ENCODE assay signal across 8 mouse cellular contexts in genomic region chr9:109094553-109095136, GRCm38 (mm10). TPM values are rescaled to one million over a fixed set of nuclear protein-coding genes. Genes with fewer than 3 reads are reported as not detected.
DNase-seq lines count a peak whose midpoint lies in the region; ATAC-seq and TF ChIP-seq lines count a peak whose summit lies in the region.

No protein-coding gene starts in this region.

- under 1% methylated on average over 21 of the region's 21 CpGs for WGBS in forebrain, embryonic 16.5 days
- WGBS in limb, embryonic 13.5 days: under 1% methylated on average over 21 of the region's 21 CpGs
- WGBS in midbrain, embryonic 12.5 days: 1% methylated on average over 21 of the region's 21 CpGs

- H3K79me2 ChIP-seq in CH12.LX (replicated peaks; ENCODE audit: control insufficient read depth, extremely low read depth, insufficient read depth, poor library complexity, severe bottlenecking): no peaks in the 10 kb centered on the region

- ATAC-seq in forebrain, embryonic 16.5 days: no peak; the same call in 1 of the 2 replicates
- ATAC-seq in limb, embryonic 13.5 days (ENCODE audit: low FRiP score, low read depth): peak; percentile 24
- ATAC-seq in midbrain, embryonic 12.5 days (ENCODE audit: low FRiP score, low read depth): peak; percentile 0; the same call in 1 of the 2 replicates

- H3K27me3 ChIP-seq in CH12.LX (replicated peaks): peaks cover 54% of the 10 kb centered on the region
- H3K27me3 ChIP-seq in forebrain, embryonic 16.5 days (replicated peaks; ENCODE audit: control insufficient read depth, insufficient read depth, low read length): no peaks in the 10 kb centered on the region
- H3K27me3 ChIP-seq in limb, embryonic 13.5 days: no peaks in the 10 kb centered on the region
- H3K27me3 ChIP-seq in midbrain, embryonic 12.5 days: no peaks in the 10 kb centered on the region

- DNase-seq in CH12.LX (ENCODE audit: extremely low read depth) (no peak), ES-E14 (ENCODE audit: low read depth, low spot score) (no peak)
- DNase-seq in layer of hippocampus, adult 18-20 months (ENCODE audit: low spot score in 2 of 2): no peak
- DNase-seq in adrenal gland, adult 2 months: no peak
- no peak for DNase-seq in cerebellum, adult 9-10 months

- no peak for TF ChIP-seq CTCF in CH12.LX (conservative IDR thresholded peaks at IDR 0.05 in 1 of 2, IDR thresholded peaks at IDR 0.05 in 1 of 2; ENCODE audit: low read depth in 2 of 2, low read length in 2 of 2)

- H3K36me3 ChIP-seq in CH12.LX (replicated peaks in 1 of 2; ENCODE audit: control insufficient read depth in 1 of 2, insufficient read depth in 1 of 2, low read length in 1 of 2): peaks cover 24 to 36% of the 10 kb centered on the region in 2 experiments
- peaks cover 6% of the 10 kb centered on the region; the same call in 1 of the 2 replicates for H3K36me3 ChIP-seq in ES-E14 (ENCODE audit: control insufficient read depth, insufficient read depth, low read length, poor library complexity, severe bottlenecking)
- no peaks in the 10 kb centered on the region for H3K36me3 ChIP-seq in forebrain, embryonic 16.5 days (ENCODE audit: control insufficient read depth, insufficient read depth)
- peaks cover 37% of the 10 kb centered on the region for H3K36me3 ChIP-seq in limb, embryonic 13.5 days
- peaks cover 37% of the 10 kb centered on the region for H3K36me3 ChIP-seq in midbrain, embryonic 12.5 days

- no peak for TF ChIP-seq POLR2A in CH12.LX (IDR thresholded peaks at IDR 0.05; ENCODE audit: low read depth, low read length)

- no peak for TF ChIP-seq EP300 in CH12.LX (IDR thresholded peaks at IDR 0.05; ENCODE audit: low read length)

- H3K9me3 ChIP-seq in CH12.LX (replicated peaks; ENCODE audit: low read length) (no peaks in the 10 kb centered on the region), ES-E14 (ENCODE audit: control insufficient read depth, insufficient read depth, low read depth, low read length) (no peaks in the 10 kb centered on the region)
- H3K9me3 ChIP-seq in forebrain, embryonic 16.5 days (ENCODE audit: control insufficient read depth, low read length): no peaks in the 10 kb centered on the region
- no peaks in the 10 kb centered on the region for H3K9me3 ChIP-seq in limb, embryonic 13.5 days
- H3K9me3 ChIP-seq in midbrain, embryonic 12.5 days: no peaks in the 10 kb centered on the region

- TF ChIP-seq RAD21 in CH12.LX (IDR thresholded peaks at IDR 0.05; ENCODE audit: low read depth, low read length): no peak

- dilution Hi-C loops in CH12.LX (cut with MboI; ENCODE audit: extremely low pct_ligation_motif_present, extremely low pct_unique_long_range_greater_than_20kb, low sequenced_read_pairs): no loop called here

- peak overlapping the region; percentile 52; the same call in 1 of the 2 replicates for H3K9ac ChIP-seq in CH12.LX (ENCODE audit: insufficient read depth, low read depth)
- peak overlapping the region; percentile 85 for H3K9ac ChIP-seq in ES-E14 (ENCODE audit: insufficient read depth, low read depth, low read length, poor library complexity, severe bottlenecking)
- H3K9ac ChIP-seq in forebrain, embryonic 16.5 days (replicated peaks; ENCODE audit: low read depth, low read length): peak overlapping the region; percentile 93
- peak overlapping the region; percentile 96 for H3K9ac ChIP-seq in limb, embryonic 13.5 days
- H3K9ac ChIP-seq in midbrain, embryonic 12.5 days (replicated peaks): peak overlapping the region; percentile 96

- H3K27ac ChIP-seq in CH12.LX (ENCODE audit: insufficient read depth, low read depth) (no peak overlapping the region), ES-E14 (ENCODE audit: insufficient read depth, low read depth, low read length, poor library complexity, severe bottlenecking) (peak overlapping the region; percentile 78)
- H3K27ac ChIP-seq in forebrain, embryonic 16.5 days (ENCODE audit: low read length): peak overlapping the region; percentile 100
- H3K27ac ChIP-seq in limb, embryonic 13.5 days: peak overlapping the region; percentile 100
- peak overlapping the region; percentile 100 for H3K27ac ChIP-seq in midbrain, embryonic 12.5 days (replicated peaks)

- H3K4me1 ChIP-seq in CH12.LX (ENCODE audit: control insufficient read depth in 1 of 2, insufficient read depth in 2 of 2) (peaks cover 4 to 9% of the 10 kb centered on the region in 2 experiments; a peak in 2 of 4 replicates), ES-E14 (ENCODE audit: control insufficient read depth in 2 of 2, insufficient read depth in 2 of 2, low read length in 2 of 2, poor library complexity in 1 of 2) (peaks cover 0 to 18% of the 10 kb centered on the region in 2 experiments; a peak in 1 of 4 replicates)
- H3K4me1 ChIP-seq in forebrain, embryonic 16.5 days (replicated peaks; ENCODE audit: control insufficient read depth, insufficient read depth, low read length): peaks cover 46% of the 10 kb centered on the region
- peaks cover 52% of the 10 kb centered on the region for H3K4me1 ChIP-seq in limb, embryonic 13.5 days
- H3K4me1 ChIP-seq in midbrain, embryonic 12.5 days: peaks cover 52% of the 10 kb centered on the region

- H3K4me3 ChIP-seq in CH12.LX (replicated peaks in 1 of 3; ENCODE audit: low read depth in 2 of 3, low read length in 2 of 3, poor library complexity in 1 of 3) (peak overlapping the region in 1 of 3 experiments; percentile 65), ES-E14 (ENCODE audit: insufficient read depth in 1 of 2, low read depth in 1 of 2, low read length in 2 of 2, poor library complexity in 1 of 2, severe bottlenecking in 1 of 2) (peak overlapping the region; percentile 82 to 84)
- H3K4me3 ChIP-seq in forebrain, embryonic 16.5 days (replicated peaks; ENCODE audit: low read length): peak overlapping the region; percentile 70
- H3K4me3 ChIP-seq in limb, embryonic 13.5 days: peak overlapping the region; percentile 75
- H3K4me3 ChIP-seq in midbrain, embryonic 12.5 days: peak overlapping the region; percentile 77

- in situ Hi-C loops in CH12.LX (cut with MboI; ENCODE audit: low pct_ligation_motif_present, low pct_unique_long_range_greater_than_20kb, low sequenced_read_pairs): no loop called here
- in situ Hi-C loops in ES-E14 (cut with MboI; ENCODE audit: low sequenced_read_pairs in 2 of 2, unreplicated experiment in 2 of 2): no loop called here

- H3K4me2 ChIP-seq in CH12.LX (ENCODE audit: insufficient read depth, low read depth, poor library complexity, severe bottlenecking): peak overlapping the region; percentile 95
- H3K4me2 ChIP-seq in forebrain, embryonic 16.5 days (ENCODE audit: low read length): peak overlapping the region; percentile 95
- peak overlapping the region; percentile 87 for H3K4me2 ChIP-seq in limb, embryonic 13.5 days (replicated peaks)
- H3K4me2 ChIP-seq in midbrain, embryonic 12.5 days (replicated peaks): peak overlapping the region; percentile 84

RNA-seq across cellular contexts. Expression of gene Plxnb1, which starts 0.5 kb away (rescaled TPM):
- total RNA-seq in CH12.LX (2012; rRNA removed) (under 0.01 TPM in 1 of 2 replicates, not detected in the other), CH12.LX (2014; rRNA removed) (not detected in 2 replicates), ES-E14 (2012; rRNA removed) (17.8 and 35.0 TPM in 2 replicates)
- polyA plus RNA-seq in CH12.LX (2012; ENCODE audit: insufficient read length, low read depth): not detected in 2 replicates
- 18.6 and 22.1 TPM in 2 replicates for polyA plus RNA-seq in forebrain, embryonic 16.5 days (2015; fragmentation: Nextera tagmentation; extraction: Ambion mirVana)
- 13.0 and 13.4 TPM in 2 replicates for polyA plus RNA-seq in limb, embryonic 13.5 days (2015; fragmentation: Nextera tagmentation; extraction: Ambion mirVana)
- 43.7 and 49.7 TPM in 2 replicates for polyA plus RNA-seq in midbrain, embryonic 12.5 days (2016; fragmentation: Nextera tagmentation; extraction: Ambion mirVana)
- total RNA-seq in layer of hippocampus, adult 18-20 months (2021): 10 to 100 TPM; 70.4 to 76.5 TPM
- 10 to 100 TPM; 75.7 to 82.0 TPM for total RNA-seq in adrenal gland, adult 2 months (2021)
- 89.9 and 110 TPM in 2 replicates for polyA plus RNA-seq in adrenal gland, adult 2 months (2012; rRNA removed)

RNA-seq across cellular contexts. Expression of gene Tma7, which starts 12.3 kb away (rescaled TPM):
- total RNA-seq in CH12.LX (2012; rRNA removed): 255 and 369 TPM in 2 replicates
- 336 and 356 TPM in 2 replicates for total RNA-seq in CH12.LX (2014; rRNA removed)
- polyA plus RNA-seq in CH12.LX (2012; ENCODE audit: insufficient read length, low read depth): 494 and 529 TPM in 2 replicates
- 266 and 347 TPM in 2 replicates for total RNA-seq in ES-E14 (2012; rRNA removed)
- 505 and 526 TPM in 2 replicates for polyA plus RNA-seq in forebrain, embryonic 16.5 days (2015; fragmentation: Nextera tagmentation; extraction: Ambion mirVana)
- 711 TPM in 2 replicates for polyA plus RNA-seq in limb, embryonic 13.5 days (2015; fragmentation: Nextera tagmentation; extraction: Ambion mirVana)
- 729 and 743 TPM in 2 replicates for polyA plus RNA-seq in midbrain, embryonic 12.5 days (2016; fragmentation: Nextera tagmentation; extraction: Ambion mirVana)
- 100 to 1,000 TPM; 286 to 308 TPM for total RNA-seq in layer of hippocampus, adult 18-20 months (2021)
- 100 to 1,000 TPM; 393 to 485 TPM for total RNA-seq in adrenal gland, adult 2 months (2021)
- polyA plus RNA-seq in adrenal gland, adult 2 months (2012; rRNA removed): 6.9 and 9.6 TPM in 2 replicates

RNA-seq across cellular contexts. Expression of gene Ccdc51, which starts 12.4 kb away (rescaled TPM):
- total RNA-seq in CH12.LX (2012; rRNA removed) (18.2 TPM in 2 replicates), CH12.LX (2014; rRNA removed) (15.9 and 16.2 TPM in 2 replicates), ES-E14 (2012; rRNA removed) (7.7 and 11.8 TPM in 2 replicates)
- polyA plus RNA-seq in CH12.LX (2012; ENCODE audit: insufficient read length, low read depth): 7.6 and 8.6 TPM in 2 replicates
- polyA plus RNA-seq in forebrain, embryonic 16.5 days (2015; fragmentation: Nextera tagmentation; extraction: Ambion mirVana): 16.9 and 17.5 TPM in 2 replicates
- 13.4 and 14.2 TPM in 2 replicates for polyA plus RNA-seq in limb, embryonic 13.5 days (2015; fragmentation: Nextera tagmentation; extraction: Ambion mirVana)
- polyA plus RNA-seq in midbrain, embryonic 12.5 days (2016; fragmentation: Nextera tagmentation; extraction: Ambion mirVana): 12.9 and 15.7 TPM in 2 replicates
- total RNA-seq in layer of hippocampus, adult 18-20 months (2021): 1 to 10 TPM; 8.7 to 9.3 TPM
- total RNA-seq in adrenal gland, adult 2 months (2021): 10 to 100 TPM in 1 of 2 experiments, 1 to 10 TPM in 1; 9.2 to 18.9 TPM
- 11.4 and 12.6 TPM in 2 replicates for polyA plus RNA-seq in adrenal gland, adult 2 months (2012; rRNA removed)

RNA-seq across cellular contexts. Expression of gene Atrip, which starts 20.7 kb away (rescaled TPM):
- total RNA-seq in CH12.LX (2012; rRNA removed) (18.0 and 19.3 TPM in 2 replicates), CH12.LX (2014; rRNA removed) (16.2 and 17.6 TPM in 2 replicates), ES-E14 (2012; rRNA removed) (17.1 and 21.7 TPM in 2 replicates)
- polyA plus RNA-seq in CH12.LX (2012; ENCODE audit: insufficient read length, low read depth): 21.3 and 24.1 TPM in 2 replicates
- 36.0 and 38.3 TPM in 2 replicates for polyA plus RNA-seq in forebrain, embryonic 16.5 days (2015; fragmentation: Nextera tagmentation; extraction: Ambion mirVana)
- 29.0 and 31.1 TPM in 2 replicates for polyA plus RNA-seq in limb, embryonic 13.5 days (2015; fragmentation: Nextera tagmentation; extraction: Ambion mirVana)
- polyA plus RNA-seq in midbrain, embryonic 12.5 days (2016; fragmentation: Nextera tagmentation; extraction: Ambion mirVana): 31.3 and 32.0 TPM in 2 replicates
- total RNA-seq in layer of hippocampus, adult 18-20 months (2021): 10 to 100 TPM; 23.7 to 28.0 TPM
- 10 to 100 TPM; 12.5 to 17.5 TPM for total RNA-seq in adrenal gland, adult 2 months (2021)
- 22.3 and 25.3 TPM in 2 replicates for polyA plus RNA-seq in adrenal gland, adult 2 months (2012; rRNA removed)

RNA-seq across cellular contexts. Expression of gene Trex1, which starts 35.1 kb away (rescaled TPM):
- total RNA-seq in CH12.LX (2012; rRNA removed) (20.8 and 31.5 TPM in 2 replicates), CH12.LX (2014; rRNA removed) (20.1 and 21.1 TPM in 2 replicates), ES-E14 (2012; rRNA removed) (6.2 and 7.4 TPM in 2 replicates)
- polyA plus RNA-seq in CH12.LX (2012; ENCODE audit: insufficient read length, low read depth): 15.8 and 22.9 TPM in 2 replicates
- 16.1 and 17.9 TPM in 2 replicates for polyA plus RNA-seq in forebrain, embryonic 16.5 days (2015; fragmentation: Nextera tagmentation; extraction: Ambion mirVana)
- polyA plus RNA-seq in limb, embryonic 13.5 days (2015; fragmentation: Nextera tagmentation; extraction: Ambion mirVana): 9.0 and 11.8 TPM in 2 replicates
- 11.5 TPM in 2 replicates for polyA plus RNA-seq in midbrain, embryonic 12.5 days (2016; fragmentation: Nextera tagmentation; extraction: Ambion mirVana)
- total RNA-seq in layer of hippocampus, adult 18-20 months (2021): 10 to 100 TPM; 14.6 to 16.6 TPM
- total RNA-seq in adrenal gland, adult 2 months (2021): 10 to 100 TPM; 19.5 to 28.2 TPM
- 129 and 130 TPM in 2 replicates for polyA plus RNA-seq in adrenal gland, adult 2 months (2012; rRNA removed)

Comparison
In these comparisons a context has a peak if more than half of its experiments do, and no peak if none do; other contexts are left out.
1. RNA of gene Plxnb1, which starts 0.5 kb away (polyA plus RNA-seq): 89.9 to 110 TPM in adrenal gland, adult 2 months, 43.7 to 49.7 TPM in midbrain, embryonic 12.5 days, 18.6 to 22.1 TPM in forebrain, embryonic 16.5 days and 13.0 to 13.4 TPM in limb, embryonic 13.5 days; not detected in CH12.LX; every median in the first group is over 10 times any median in the second.
2. RNA of gene Tma7, which starts 12.3 kb away (polyA plus RNA-seq): 729 to 743 TPM in midbrain, embryonic 12.5 days, 711 TPM in limb, embryonic 13.5 days, 494 to 529 TPM in CH12.LX and 505 to 526 TPM in forebrain, embryonic 16.5 days; 6.9 to 9.6 TPM in adrenal gland, adult 2 months; every median in the first group is over 10 times any median in the second.
3. Peak in every context shown above with its lines, with median percentiles within 50 percentile points of each other: H3K4me2 ChIP-seq and H3K9ac ChIP-seq.